Mouse (Mus musculus): ENCODE results near the gene Tas2r110. TPM values are rescaled to one million over a fixed set of nuclear protein-coding genes. Genes with fewer than 3 reads are reported as not detected.

Tas2r110 gene
- total RNA-seq (2017) = not detected in 2 replicates

- ATAC-seq (replicated peaks; ENCODE audit: low read depth, poor library complexity, severe bottlenecking) = no peak
Observed at GRCm38 (mm10) chr6:132867708-132868107, at the start of gene Tas2r110. TSS of gene Tas2r110 (plus strand) at chr6:132868008.

DNA sequence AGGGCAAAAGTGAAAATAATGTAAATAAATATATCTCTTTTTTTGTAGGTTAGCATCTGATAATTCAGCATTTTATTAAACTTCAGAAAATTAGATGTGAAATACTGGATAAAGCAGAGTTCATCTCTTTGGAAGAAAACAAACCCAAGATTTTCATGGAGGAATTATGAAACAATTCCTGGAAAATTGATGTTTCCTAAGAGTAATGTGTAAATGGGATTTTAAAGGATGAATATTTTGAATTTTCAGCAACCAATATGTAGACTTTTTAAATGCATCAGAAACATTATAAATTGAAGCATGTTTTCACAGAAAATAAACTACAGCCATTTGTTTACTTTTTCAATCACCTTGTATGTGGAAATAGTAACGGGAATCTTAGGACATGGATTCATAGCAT is 21.0 kb upstream of the Tas2r110 start, which contains the start of gene Tas2r123:
Gene Tas2r123, plus strand, starts transcription at position 301 of the 400 bp plus-strand sequence.
- no peak for ATAC-seq (replicated peaks; ENCODE audit: low read depth, poor library complexity, severe bottlenecking)

DNA sequence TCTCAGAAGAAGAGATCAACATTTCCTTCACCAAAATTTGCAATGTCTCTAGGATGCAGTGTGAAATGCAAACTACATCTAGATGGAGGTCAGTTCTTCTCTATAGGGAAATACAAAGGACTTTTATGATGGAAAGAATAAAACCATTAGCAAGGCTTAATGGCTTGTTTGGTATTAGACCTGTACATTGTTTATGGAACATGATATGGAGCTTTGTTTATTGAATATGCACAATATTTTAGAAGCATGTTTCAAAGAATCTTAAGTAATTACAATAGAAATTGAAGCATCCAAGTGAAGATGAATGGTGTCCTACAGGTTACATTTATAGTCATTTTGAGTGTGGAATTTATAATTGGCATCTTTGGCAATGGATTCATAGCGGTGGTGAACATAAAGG is 12.7 kb upstream of the Tas2r110 start, which contains the start of gene Tas2r116:
Gene Tas2r116, plus strand, starts transcription at position 301 of the 400 bp plus-strand sequence.
- no peak for ATAC-seq (replicated peaks; ENCODE audit: low read depth, poor library complexity, severe bottlenecking)

- no peak for ATAC-seq (replicated peaks; ENCODE audit: low read depth, poor library complexity, severe bottlenecking)
Observed at GRCm38 (mm10) chr6:132892711-132893110, 24.9 kb downstream of the Tas2r110 start, which contains the start of gene Tas2r113. TSS of gene Tas2r113 (plus strand) at chr6:132893011.

- no peak for ATAC-seq (replicated peaks; ENCODE audit: low read depth, poor library complexity, severe bottlenecking)
Observed at GRCm38 (mm10) chr6:132909351-132909750, 41.5 kb downstream of the Tas2r110 start, which contains the start of gene Tas2r125. TSS of gene Tas2r125 (plus strand) at chr6:132909651.

Other genes starting within 250 kb of the Tas2r110 start
- gene A630073D07Rik, start 216.5 kb upstream of the Tas2r110 start, total RNA-seq (2017) = not detected in 2 replicates
- not detected in 2 replicates for gene Tas2r120, start 211.1 kb upstream of the Tas2r110 start, total RNA-seq (2017)
- gene Tas2r121, start 167.0 kb upstream of the Tas2r110 start, total RNA-seq (2017) = not detected in 2 replicates
- gene Tas2r122, start 156.1 kb upstream of the Tas2r110 start, total RNA-seq (2017) = not detected in 2 replicates
- not detected in 2 replicates for gene Tas2r115, start 130.0 kb upstream of the Tas2r110 start, total RNA-seq (2017)
- gene Tas2r124, start 113.3 kb upstream of the Tas2r110 start, total RNA-seq (2017) = not detected in 2 replicates
- gene Tas2r102, start 105.9 kb upstream of the Tas2r110 start, total RNA-seq (2017) = not detected in 2 replicates
- not detected in 2 replicates for gene Tas2r136, start 89.8 kb upstream of the Tas2r110 start, total RNA-seq (2017)
- not detected in 2 replicates for gene Tas2r117, start 65.2 kb upstream of the Tas2r110 start, total RNA-seq (2017)
- gene Tas2r123, start 20.9 kb upstream of the Tas2r110 start, total RNA-seq (2017) = not detected in 2 replicates
- not detected in 2 replicates for gene Tas2r116, start 12.6 kb upstream of the Tas2r110 start, total RNA-seq (2017)
- gene Tas2r113, start 25.0 kb downstream of the Tas2r110 start, total RNA-seq (2017) = not detected in 2 replicates
- gene Tas2r125, start 41.6 kb downstream of the Tas2r110 start, total RNA-seq (2017) = not detected in 2 replicates
- gene Tas2r129, start 83.1 kb downstream of the Tas2r110 start, total RNA-seq (2017) = not detected in 2 replicates
- gene Tas2r131, start 89.9 kb downstream of the Tas2r110 start, total RNA-seq (2017) = not detected in 2 replicates
- not detected in 2 replicates for gene Tas2r109, start 113.0 kb downstream of the Tas2r110 start, total RNA-seq (2017)
- not detected in 2 replicates for gene Tas2r103, start 169.1 kb downstream of the Tas2r110 start, total RNA-seq (2017)
- gene Tas2r140, start 187.8 kb downstream of the Tas2r110 start, total RNA-seq (2017) = not detected in 2 replicates
- 122 and 141 TPM in 2 replicates for gene Smim10l1, start 236.9 kb downstream of the Tas2r110 start, total RNA-seq (2017)

Data from common myeloid progenitor, adult 5-6 weeks (primary cell).